Mouse (Mus musculus): ENCODE measurements around the gene Tsen2.

DNA sequence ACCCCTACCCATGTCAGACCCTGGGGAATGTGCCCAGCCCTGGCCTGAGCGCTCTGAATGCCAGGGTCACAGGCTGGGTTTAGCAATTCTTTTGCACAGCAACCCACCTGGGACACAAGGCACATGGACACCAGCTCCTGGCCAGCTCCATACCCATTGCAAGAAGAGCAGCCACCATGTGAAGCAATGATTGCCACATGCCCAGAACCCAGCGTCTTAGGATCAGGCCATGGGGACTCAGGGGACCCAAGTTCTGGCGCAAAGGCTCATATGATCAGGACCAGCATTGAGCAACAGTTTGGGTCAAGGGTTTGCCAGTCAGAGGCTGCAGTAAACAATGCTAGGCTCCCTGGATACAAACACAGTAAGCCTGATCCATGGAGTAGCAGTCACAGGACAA lies 33.0 kb upstream of the Tsen2 start:
- TF ChIP-seq CTCF (IDR thresholded peaks at IDR 0.05; ENCODE audit: control insufficient read depth, insufficient read depth, insufficient replicate concordance, low read depth, low read length) (no peak), POLR2A (IDR thresholded peaks at IDR 0.05; ENCODE audit: control insufficient read depth, low read depth, low read length) (no peak)

Measured in testis, adult 2 months (tissue).